Mouse (Mus musculus) midbrain, postnatal 0 days (tissue): ENCODE results near the gene Daam1. TPM values are rescaled to one million over a fixed set of nuclear protein-coding genes. Genes with fewer than 3 reads are reported as not detected.
A peak's percentile ranks its signal among the peaks of the same experiment; 100 is the strongest.

Experiments used
- ATAC-seq: fragments of 200-750 bp; cut with Nextera tagmentation; 2 replicates; pipeline ENCODE4 v1.8.0; 2017; ENCODE audit warnings: moderate number of reproducible peaks, mild to moderate bottlenecking, moderate TSS enrichment, moderate library complexity; ENCODE audit not compliant: low FRiP score
- DNase-seq: peaks from one replicate; pipeline ENCODE4 v3.0.0-alpha.2; 2015; ENCODE audit warnings: low spot score
- H3K27ac ChIP-seq: fragments of 300-500 bp; sonication (generic); 2 replicates; pipeline ENCODE4 v1.5.1; 2014; ENCODE audit warnings: low read depth, mild to moderate bottlenecking, low read length, mixed read lengths
- H3K27me3 ChIP-seq: fragments of 300-500 bp; sonication (generic); 2 replicates; pipeline ENCODE4 v1.6.1; 2014; ENCODE audit warnings: low read length, control low read depth, mixed read lengths; ENCODE audit not compliant: insufficient read depth
- H3K36me3 ChIP-seq: fragments of 300-500 bp; sonication (generic); 2 replicates; pipeline ENCODE4 v1.6.1; 2014; ENCODE audit warnings: low read length, control low read depth, mixed read lengths; ENCODE audit not compliant: insufficient read depth
- H3K4me1 ChIP-seq: fragments of 300-500 bp; sonication (generic); 2 replicates; pipeline ENCODE4 v1.6.1; 2014; ENCODE audit warnings: mild to moderate bottlenecking, control low read depth, antibody characterized with exemption, low read length, mixed read lengths; ENCODE audit not compliant: insufficient read depth
- H3K4me2 ChIP-seq: fragments of 300-500 bp; sonication (generic); 2 replicates; pipeline ENCODE4 v1.6.1; 2014; ENCODE audit warnings: low read depth, mild to moderate bottlenecking, low read length, mixed read lengths; ENCODE audit not compliant: poor library complexity, severe bottlenecking
- H3K4me3 ChIP-seq: fragments of 300-500 bp; sonication (generic); 2 replicates; pipeline ENCODE4 v1.5.1; 2014; ENCODE audit warnings: low read depth, mild to moderate bottlenecking, low read length, moderate library complexity
- H3K9ac ChIP-seq: fragments of 300-500 bp; sonication (generic); replicated peaks from 2 replicates; pipeline ENCODE4 v1.6.1; 2014; ENCODE audit warnings: mild to moderate bottlenecking, low read length, moderate library complexity, mixed read lengths; ENCODE audit not compliant: poor library complexity, severe bottlenecking
- H3K9me3 ChIP-seq: fragments of 300-500 bp; sonication (generic); 2 replicates; pipeline ENCODE4 v1.6.1; 2016; ENCODE audit warnings: low read length, control low read depth
- CTCF ChIP-seq: IDR thresholded peaks from 2 replicates; pipeline ENCODE4 v1.5.1; 2016; ENCODE audit warnings: antibody characterized with exemption, mild to moderate bottlenecking
- WGBS: fragments of 180-500 bp; shearing (Covaris S2); extraction: QIAGEN DNeasy Blood & Tissue Kit; methylation state at CpG from one replicate; pipeline ENCODE4 v1.1.7; 2014; 5-methylcytosine and 5-hydroxymethylcytosine counted together
- polyA plus RNA-seq: library from polyadenylated mRNA; unstranded; fragments of >200 nt; fragmentation: Nextera tagmentation; extraction: Ambion mirVana; gene quantifications from 2 replicates; pipeline ENCODE4 v1.2.1, GENCODE M21; 2015
- total RNA-seq: library from RNA; depleted of rRNA; stranded (reverse); fragments of >200 nt; gene quantifications from 2 replicates; pipeline ENCODE4 v1.2.3, GENCODE M21; 2014

Daam1 gene
- total and polyA plus RNA-seq, 2 experiments from 2014 or later = 27.3 to 86.0 TPM

- DNase-seq (no peak), ATAC-seq (no peak)
- Histone ChIP-seq H3K4me2 (no peak overlapping the region), H3K9ac (no peak overlapping the region), H3K4me3 (no peak overlapping the region), H3K9me3 (no peaks in the 10 kb centered on the region), H3K27ac (no peak overlapping the region), H3K4me1 (no peaks in the 10 kb centered on the region), H3K36me3 (no peaks in the 10 kb centered on the region), H3K27me3 (no peaks in the 10 kb centered on the region)
- no peak for TF ChIP-seq CTCF
- 74% methylated on average over 4 of the region's 4 CpGs for WGBS
These were observed 50.6 kb downstream of the Daam1 start for GRCm38 (mm10) chr12:71881477-71881876.

GRCm38 (mm10) chr12:71883066-71883711 is 52.3 kb downstream of the Daam1 start:
- Histone ChIP-seq H3K27me3 (no peaks in the 10 kb centered on the region), H3K9ac (no peak overlapping the region), H3K4me1 (no peaks in the 10 kb centered on the region), H3K4me3 (no peak overlapping the region), H3K27ac (no peak overlapping the region), H3K4me2 (no peak overlapping the region), H3K9me3 (no peaks in the 10 kb centered on the region), H3K36me3 (no peaks in the 10 kb centered on the region)
- TF ChIP-seq CTCF = no peak
- no peak for DNase-seq
- no peak for ATAC-seq
- 81% methylated on average over 9 of the region's 9 CpGs for WGBS

GRCm38 (mm10) chr12:71885170-71885574 is 54.3 kb downstream of the Daam1 start:
- H3K4me1 ChIP-seq = no peaks in the 10 kb centered on the region
- 60% methylated on average over 2 of the region's 2 CpGs for WGBS
- H3K27me3 ChIP-seq = no peaks in the 10 kb centered on the region
- DNase-seq (no peak), ATAC-seq (no peak)
- TF ChIP-seq CTCF = no peak
- no peaks in the 10 kb centered on the region; the same call in 1 of the 2 replicates for H3K36me3 ChIP-seq
- no peak overlapping the region for H3K4me3 ChIP-seq
- no peak overlapping the region for H3K9ac ChIP-seq
- no peak overlapping the region for H3K4me2 ChIP-seq
- no peak overlapping the region for H3K27ac ChIP-seq
- H3K9me3 ChIP-seq = no peaks in the 10 kb centered on the region

DNA sequence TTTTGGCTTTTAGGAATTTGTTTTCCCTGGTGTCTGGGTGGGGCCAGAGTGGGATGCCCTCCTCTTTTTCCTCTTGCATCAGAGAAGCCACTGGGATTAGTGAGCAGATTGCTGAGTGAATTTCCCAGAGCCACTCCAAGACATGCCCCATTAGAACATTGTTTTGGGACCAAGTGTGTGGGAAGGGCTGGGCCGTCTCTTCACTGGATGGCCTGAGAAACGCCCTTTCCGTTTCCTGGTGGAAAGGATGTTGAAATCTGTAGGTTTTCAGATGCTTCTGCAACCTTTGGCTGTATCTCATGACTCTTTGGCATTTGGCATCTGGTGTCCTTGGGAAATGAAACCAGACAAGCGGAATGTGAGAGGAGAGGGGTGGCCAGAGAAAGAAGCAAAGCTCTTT is 54.8 kb downstream of the Daam1 start:
- Histone ChIP-seq H3K4me2 (no peak overlapping the region), H3K27me3 (no peaks in the 10 kb centered on the region), H3K4me1 (peaks cover under 1% of the 10 kb centered on the region; the same call in 1 of the 2 replicates), H3K27ac (no peak overlapping the region), H3K4me3 (no peak overlapping the region), H3K36me3 (no peaks in the 10 kb centered on the region; the same call in 1 of the 2 replicates), H3K9me3 (no peaks in the 10 kb centered on the region), H3K9ac (no peak overlapping the region)
- DNase-seq = no peak
- 84% methylated on average over 4 of the region's 4 CpGs for WGBS
- ATAC-seq = no peak
- no peak for TF ChIP-seq CTCF

GRCm38 (mm10) chr12:71886406-71886805 is 55.5 kb downstream of the Daam1 start:
- ATAC-seq = no peak

GRCm38 (mm10) chr12:71886941-71887340 is 56.1 kb downstream of the Daam1 start:
- no peak overlapping the region for H3K9ac ChIP-seq
- DNase-seq (no peak), ATAC-seq (no peak)
- no peak overlapping the region for H3K4me3 ChIP-seq
- no peaks in the 10 kb centered on the region for H3K9me3 ChIP-seq
- no peak for TF ChIP-seq CTCF
- no peak overlapping the region for H3K4me2 ChIP-seq
- no peak overlapping the region for H3K27ac ChIP-seq
- no peaks in the 10 kb centered on the region; the same call in 1 of the 2 replicates for H3K36me3 ChIP-seq
- H3K27me3 ChIP-seq = no peaks in the 10 kb centered on the region
- H3K4me1 ChIP-seq = peaks cover 5% of the 10 kb centered on the region; the same call in 1 of the 2 replicates
- WGBS = 54% methylated on average over 2 of the region's 2 CpGs

More at GRCm38 (mm10) chr12:71886406-71886805, 55.5 kb downstream of the Daam1 start:
- no peak overlapping the region for H3K4me2 ChIP-seq
- peak; percentile 35 for DNase-seq
- H3K4me3 ChIP-seq = no peak overlapping the region
- H3K9ac ChIP-seq = no peak overlapping the region
- 66% methylated on average over 5 of the region's 5 CpGs for WGBS
- no peak overlapping the region for H3K27ac ChIP-seq
- peaks cover 5% of the 10 kb centered on the region; the same call in 1 of the 2 replicates for H3K4me1 ChIP-seq
- no peaks in the 10 kb centered on the region; the same call in 1 of the 2 replicates for H3K36me3 ChIP-seq
- no peaks in the 10 kb centered on the region for H3K27me3 ChIP-seq
- H3K9me3 ChIP-seq = no peaks in the 10 kb centered on the region
- no peak for TF ChIP-seq CTCF
